Mouse (Mus musculus): Measurements from ENCODE around the gene Wnt5b.

- TF ChIP-seq MYOG (IDR thresholded peaks at IDR 0.05; ENCODE audit: control insufficient read depth, extremely low read depth, insufficient read length): no peak
- TF ChIP-seq CTCF (IDR thresholded peaks at IDR 0.05; ENCODE audit: control insufficient read depth, insufficient read depth, insufficient read length): no peak
- peak; percentile 37 for TF ChIP-seq USF1 (IDR thresholded peaks at IDR 0.05; ENCODE audit: low read depth)
- no peak for TF ChIP-seq MYOD1 (IDR thresholded peaks at IDR 0.05; ENCODE audit: control insufficient read depth, insufficient read length, low read depth)
- TF ChIP-seq CEBPB (IDR thresholded peaks at IDR 0.05; ENCODE audit: low read depth): no peak
Observed at GRCm38 (mm10) chr6:119388650-119389012, 155.5 kb downstream of the Wnt5b start.

Measured in C2C12 (cell line).